Mouse (Mus musculus): ENCODE measurements around the gene Nell2. TPM values are rescaled to one million over a fixed set of nuclear protein-coding genes. Genes with fewer than 3 reads are reported as not detected.

Gene Nell2
- polyA plus RNA-seq, 1 experiment from 2014 or later: 1.3 TPM

DNA sequence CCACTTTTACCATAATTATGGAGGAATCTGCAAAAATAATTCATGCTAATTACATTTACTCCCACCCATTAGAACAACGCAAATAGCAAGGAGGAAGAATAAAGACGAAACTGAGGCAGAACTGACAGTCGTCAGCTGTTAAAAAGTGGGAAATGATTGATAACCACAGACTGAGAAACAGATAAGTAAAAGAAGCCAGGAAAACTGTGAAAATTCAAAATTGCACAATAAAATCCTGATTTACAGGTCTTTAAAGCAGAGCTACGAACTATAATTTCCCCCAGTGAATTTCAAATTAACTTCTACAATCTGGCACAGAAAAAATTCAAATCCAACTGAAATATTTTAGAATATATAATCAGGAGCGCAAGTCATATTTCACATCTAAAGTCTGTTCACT is 138.0 kb downstream of the Nell2 start:
- Histone ChIP-seq H3K4me3 (ENCODE audit: low read depth, low read length) (no peak overlapping the region), H3K9ac (no peak overlapping the region), H3K4me2 (no peak overlapping the region), H3K4me1 (ENCODE audit: insufficient read depth) (no peaks in the 10 kb centered on the region), H3K27ac (ENCODE audit: low read depth) (no peak overlapping the region), H3K9me3 (ENCODE audit: low read depth, low read length) (no peaks in the 10 kb centered on the region), H3K36me3 (ENCODE audit: insufficient read depth) (no peaks in the 10 kb centered on the region), H3K27me3 (ENCODE audit: insufficient read depth, low read length) (no peaks in the 10 kb centered on the region)
- ATAC-seq (ENCODE audit: insufficient read depth) (no peak), DNase-seq (no peak)
- WGBS: 75% methylated on average over 5 of the region's 5 CpGs
- TF ChIP-seq CTCF (IDR thresholded peaks at IDR 0.05; ENCODE audit: low read depth): no peak

DNA sequence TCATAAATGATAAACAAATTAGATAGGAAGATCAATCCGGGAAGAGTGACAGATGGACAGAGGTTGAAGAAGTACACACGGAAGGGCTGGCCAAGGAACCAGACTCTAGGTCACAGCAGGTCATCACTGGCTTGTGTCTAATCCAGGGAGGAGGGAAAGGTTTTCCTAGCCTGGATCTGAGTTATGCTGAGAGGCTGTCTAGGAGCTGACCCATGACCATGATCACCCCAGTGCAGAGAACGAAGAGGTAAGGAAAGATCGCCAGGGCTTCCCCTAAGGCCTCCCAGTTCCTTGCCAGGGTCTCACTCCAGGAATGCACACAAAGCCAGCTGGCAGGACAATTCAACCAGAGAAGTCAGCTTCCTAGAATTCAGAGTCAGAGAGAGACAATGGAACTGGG is 139.4 kb downstream of the Nell2 start:
- H3K4me2 ChIP-seq: no peak overlapping the region
- no peak overlapping the region for H3K27ac ChIP-seq (ENCODE audit: low read depth)
- DNase-seq (no peak), ATAC-seq (ENCODE audit: insufficient read depth) (no peak)
- no peaks in the 10 kb centered on the region for H3K4me1 ChIP-seq (ENCODE audit: insufficient read depth)
- no peaks in the 10 kb centered on the region for H3K27me3 ChIP-seq (ENCODE audit: insufficient read depth, low read length)
- no peak overlapping the region for H3K9ac ChIP-seq
- no peaks in the 10 kb centered on the region for H3K36me3 ChIP-seq (ENCODE audit: insufficient read depth)
- H3K9me3 ChIP-seq (ENCODE audit: low read depth, low read length): no peaks in the 10 kb centered on the region
- TF ChIP-seq CTCF (IDR thresholded peaks at IDR 0.05; ENCODE audit: low read depth): no peak
- H3K4me3 ChIP-seq (ENCODE audit: low read depth, low read length): no peak overlapping the region
- WGBS: 73% methylated on average over 4 of the region's 4 CpGs

GRCm38 (mm10) chr15:95380859-95381258 is 147.5 kb downstream of the Nell2 start:
- TF ChIP-seq CTCF (IDR thresholded peaks at IDR 0.05; ENCODE audit: low read depth): no peak
- H3K9ac ChIP-seq: no peak overlapping the region
- no peaks in the 10 kb centered on the region for H3K36me3 ChIP-seq (ENCODE audit: insufficient read depth)
- H3K4me3 ChIP-seq (ENCODE audit: low read depth, low read length): no peak overlapping the region
- WGBS: 43% methylated on average over 2 of the region's 2 CpGs
- H3K4me2 ChIP-seq: no peak overlapping the region
- no peak for DNase-seq
- no peaks in the 10 kb centered on the region for H3K27me3 ChIP-seq (ENCODE audit: insufficient read depth, low read length)
- H3K9me3 ChIP-seq (ENCODE audit: low read depth, low read length): no peaks in the 10 kb centered on the region
- no peak for ATAC-seq (ENCODE audit: insufficient read depth)
- no peaks in the 10 kb centered on the region for H3K4me1 ChIP-seq (ENCODE audit: insufficient read depth)
- no peak overlapping the region for H3K27ac ChIP-seq (ENCODE audit: low read depth)

GRCm38 (mm10) chr15:95370720-95371395 is 157.5 kb downstream of the Nell2 start:
- ATAC-seq (ENCODE audit: insufficient read depth): no peak
- H3K27ac ChIP-seq (ENCODE audit: low read depth): no peak overlapping the region
- DNase-seq: no peak
- 72% methylated on average over 16 of the region's 16 CpGs for WGBS
- no peak overlapping the region for H3K4me3 ChIP-seq (ENCODE audit: low read depth, low read length)
- H3K9me3 ChIP-seq (ENCODE audit: low read depth, low read length): no peaks in the 10 kb centered on the region
- no peaks in the 10 kb centered on the region for H3K27me3 ChIP-seq (ENCODE audit: insufficient read depth, low read length)
- H3K9ac ChIP-seq: no peak overlapping the region
- no peak for TF ChIP-seq CTCF (IDR thresholded peaks at IDR 0.05; ENCODE audit: low read depth)
- no peaks in the 10 kb centered on the region for H3K36me3 ChIP-seq (ENCODE audit: insufficient read depth)
- H3K4me1 ChIP-seq (ENCODE audit: insufficient read depth): no peaks in the 10 kb centered on the region
- no peak overlapping the region for H3K4me2 ChIP-seq

- no peak overlapping the region for H3K27ac ChIP-seq (ENCODE audit: low read depth)
- H3K4me2 ChIP-seq: no peak overlapping the region
- no peaks in the 10 kb centered on the region for H3K36me3 ChIP-seq (ENCODE audit: insufficient read depth)
- no peak for ATAC-seq (ENCODE audit: insufficient read depth)
- DNase-seq: no peak
- H3K27me3 ChIP-seq (ENCODE audit: insufficient read depth, low read length): no peaks in the 10 kb centered on the region
- no peak overlapping the region for H3K4me3 ChIP-seq (ENCODE audit: low read depth, low read length)
- no peaks in the 10 kb centered on the region for H3K9me3 ChIP-seq (ENCODE audit: low read depth, low read length)
- H3K4me1 ChIP-seq (ENCODE audit: insufficient read depth): no peaks in the 10 kb centered on the region
- no peak overlapping the region for H3K9ac ChIP-seq
- no peak for TF ChIP-seq CTCF (IDR thresholded peaks at IDR 0.05; ENCODE audit: low read depth)
- WGBS: 86% methylated on average over 10 of the region's 10 CpGs
Observed at GRCm38 (mm10) chr15:95368185-95368584, 160.2 kb downstream of the Nell2 start.

- Histone ChIP-seq H3K9ac (no peak overlapping the region), H3K4me3 (ENCODE audit: low read depth, low read length) (no peak overlapping the region), H3K4me2 (no peak overlapping the region), H3K27me3 (ENCODE audit: insufficient read depth, low read length) (no peaks in the 10 kb centered on the region), H3K9me3 (ENCODE audit: low read depth, low read length) (no peaks in the 10 kb centered on the region), H3K27ac (ENCODE audit: low read depth) (no peak overlapping the region), H3K36me3 (ENCODE audit: insufficient read depth) (no peaks in the 10 kb centered on the region), H3K4me1 (ENCODE audit: insufficient read depth) (no peaks in the 10 kb centered on the region)
- no peak for ATAC-seq (ENCODE audit: insufficient read depth)
- TF ChIP-seq CTCF (IDR thresholded peaks at IDR 0.05; ENCODE audit: low read depth): no peak
- DNase-seq: no peak
- 60% methylated on average over 3 of the region's 3 CpGs for WGBS
Observed at GRCm38 (mm10) chr15:95366506-95366905, 161.9 kb downstream of the Nell2 start.

GRCm38 (mm10) chr15:95354806-95355205 is 173.6 kb downstream of the Nell2 start:
- no peak overlapping the region for H3K4me3 ChIP-seq (ENCODE audit: low read depth, low read length)
- no peaks in the 10 kb centered on the region for H3K4me1 ChIP-seq (ENCODE audit: insufficient read depth)
- WGBS: 74% methylated on average over 1 of the region's 1 CpGs
- no peaks in the 10 kb centered on the region for H3K27me3 ChIP-seq (ENCODE audit: insufficient read depth, low read length)
- no peak for TF ChIP-seq CTCF (IDR thresholded peaks at IDR 0.05; ENCODE audit: low read depth)
- H3K36me3 ChIP-seq (ENCODE audit: insufficient read depth): no peaks in the 10 kb centered on the region
- DNase-seq: no peak
- no peak overlapping the region for H3K9ac ChIP-seq
- no peaks in the 10 kb centered on the region for H3K9me3 ChIP-seq (ENCODE audit: low read depth, low read length)
- H3K4me2 ChIP-seq: no peak overlapping the region
- no peak for ATAC-seq (ENCODE audit: insufficient read depth)
- no peak overlapping the region for H3K27ac ChIP-seq (ENCODE audit: low read depth)
